Mouse (Mus musculus): ENCODE data around the gene Rce1. TPM values are rescaled to one million over a fixed set of nuclear protein-coding genes. Genes with fewer than 3 reads are reported as not detected.
A peak's percentile ranks its signal among the peaks of the same experiment; 100 is the strongest.
"Not testable (repeated sequence)": the region's sequence is repeated elsewhere in the genome, so short reads cannot be mapped to it uniquely, and the experiment has no call there.

The Rce1 gene
- polyA plus RNA-seq, 1 experiment from 2014 or later, result 61.5 TPM

GRCm38 (mm10) chr19:4608511-4608910 is 16.9 kb downstream of the Rce1 start:
- Histone ChIP-seq H3K4me3 (replicated peaks) (no peak overlapping the region), H3K36me3 (peaks cover 17% of the 10 kb centered on the region), H3K27me3 (replicated peaks) (no peaks in the 10 kb centered on the region), H3K9me3 (no peaks in the 10 kb centered on the region), H3K4me1 (replicated peaks) (peaks cover 28% of the 10 kb centered on the region), H3K9ac (no peak overlapping the region), H3K4me2 (replicated peaks) (no peak overlapping the region), H3K27ac (no peak overlapping the region)
- ATAC-seq, result no peak
- 75% methylated on average over 4 of the region's 4 CpGs for WGBS

- H3K4me1 ChIP-seq (replicated peaks), result peaks cover 20% of the 10 kb centered on the region
- no peak for ATAC-seq
- H3K27ac ChIP-seq, result no peak overlapping the region
- peaks cover 9% of the 10 kb centered on the region for H3K36me3 ChIP-seq
- no peak overlapping the region for H3K9ac ChIP-seq
- 94% methylated on average over 12 of the region's 12 CpGs for WGBS
- H3K4me2 ChIP-seq (replicated peaks), result no peak overlapping the region
- no peaks in the 10 kb centered on the region for H3K27me3 ChIP-seq (replicated peaks)
- H3K9me3 ChIP-seq, result no peaks in the 10 kb centered on the region
- no peak overlapping the region for H3K4me3 ChIP-seq (replicated peaks)
These were observed 18.0 kb downstream of the Rce1 start for GRCm38 (mm10) chr19:4607406-4607805.

DNA sequence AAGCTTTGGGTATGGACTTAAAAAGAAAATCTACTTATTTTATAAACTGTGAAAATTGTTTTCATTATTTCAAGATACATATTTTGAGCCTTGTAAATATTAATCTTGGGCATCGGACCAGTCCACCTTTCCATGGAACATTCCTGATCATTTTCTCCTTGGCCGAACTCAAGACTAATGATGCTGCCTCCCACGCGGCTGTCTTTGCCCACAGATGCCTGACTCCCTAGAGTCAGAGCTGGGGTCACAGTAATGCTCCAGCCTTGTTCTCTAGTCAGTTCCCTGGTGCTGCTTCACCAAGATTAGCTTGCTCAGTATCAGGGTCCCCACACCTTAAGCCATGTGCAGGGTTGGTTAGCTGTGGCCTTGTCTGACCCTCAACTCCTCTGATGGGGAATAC is 19.8 kb downstream of the Rce1 start:
- no peak overlapping the region for H3K27ac ChIP-seq
- WGBS, result 59% methylated on average over 4 of the region's 4 CpGs
- peaks cover 19% of the 10 kb centered on the region for H3K4me1 ChIP-seq (replicated peaks)
- no peak for ATAC-seq
- no peaks in the 10 kb centered on the region for H3K36me3 ChIP-seq
- H3K9ac ChIP-seq, result no peak overlapping the region; the same call in 1 of the 2 replicates
- no peak overlapping the region for H3K4me2 ChIP-seq (replicated peaks)
- H3K4me3 ChIP-seq (replicated peaks), result no peak overlapping the region
- H3K27me3 ChIP-seq (replicated peaks), result no peaks in the 10 kb centered on the region
- H3K9me3 ChIP-seq, result no peaks in the 10 kb centered on the region

DNA sequence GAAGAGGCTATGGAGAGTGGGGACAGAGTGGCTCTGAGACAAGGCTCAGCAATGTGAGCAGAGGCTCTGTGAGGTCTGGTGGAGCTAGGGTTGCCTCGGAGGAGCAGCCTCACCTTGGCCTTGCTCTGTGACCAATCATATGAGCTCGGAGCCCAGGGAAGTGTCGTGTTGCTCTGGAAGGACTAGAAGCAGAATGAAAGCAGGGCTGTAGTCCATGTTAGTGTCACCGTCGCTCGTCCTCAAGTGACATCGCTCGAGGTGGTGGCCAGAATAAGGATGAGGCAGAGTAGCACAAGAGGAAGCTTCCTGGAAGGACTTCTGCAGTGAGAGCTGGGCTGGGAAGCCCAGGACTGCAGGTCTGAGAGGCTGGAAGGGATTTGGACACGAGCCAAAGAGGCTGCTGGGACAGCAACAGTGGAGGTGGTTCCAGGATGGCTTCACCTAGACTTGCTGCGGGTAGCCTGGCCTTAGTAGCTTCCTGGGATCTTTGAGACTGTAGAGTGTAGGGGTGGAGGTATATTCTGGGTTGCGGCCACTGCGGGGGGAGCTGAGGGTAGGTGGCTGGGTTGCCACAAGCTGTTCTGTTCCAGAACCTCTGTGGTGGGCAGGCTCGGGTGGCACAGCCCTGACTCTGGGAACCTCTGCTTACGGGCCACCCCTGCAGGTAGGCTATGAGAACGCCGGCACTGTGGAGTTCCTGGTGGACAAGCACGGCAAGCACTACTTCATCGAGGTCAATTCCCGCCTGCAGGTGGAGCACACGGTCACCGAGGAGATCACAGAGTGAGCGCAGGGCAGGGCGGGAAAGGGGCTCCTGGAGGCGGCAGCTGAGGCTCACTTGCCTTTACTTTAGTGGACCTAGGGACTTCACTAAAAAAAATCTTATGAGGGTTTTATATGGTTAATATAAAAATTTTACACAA is 21.4 kb downstream of the Rce1 start:
- peak; percentile 82 for ATAC-seq
- Histone ChIP-seq H3K27me3 (replicated peaks) (no peaks in the 10 kb centered on the region), H3K9ac (no peak overlapping the region), H3K4me3 (replicated peaks) (no peak overlapping the region), H3K27ac (no peak overlapping the region), H3K4me2 (replicated peaks) (peak overlapping the region; percentile 2; the same call in 1 of the 2 replicates), H3K4me1 (replicated peaks) (peaks cover 19% of the 10 kb centered on the region), H3K9me3 (no peaks in the 10 kb centered on the region), H3K36me3 (no peaks in the 10 kb centered on the region)
- 33% methylated on average over 24 of the region's 24 CpGs for WGBS

DNA sequence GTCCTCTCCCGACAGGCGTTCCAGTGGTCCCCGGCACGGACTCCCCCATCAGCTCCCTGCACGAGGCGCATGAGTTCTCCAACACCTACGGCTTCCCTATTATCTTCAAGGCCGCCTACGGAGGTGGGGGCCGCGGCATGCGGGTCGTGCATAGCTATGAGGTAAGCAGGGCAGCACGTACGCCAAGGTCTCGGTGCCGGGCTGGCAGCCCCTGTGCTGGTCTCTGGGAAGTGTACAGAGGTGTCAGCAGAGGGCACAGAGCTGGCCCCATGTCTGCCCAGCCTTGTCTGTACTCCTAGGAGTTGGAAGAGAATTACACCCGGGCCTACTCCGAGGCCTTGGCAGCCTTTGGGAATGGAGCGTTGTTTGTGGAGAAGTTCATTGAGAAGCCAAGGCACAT is 23.0 kb downstream of the Rce1 start:
- no peak for ATAC-seq
- no peaks in the 10 kb centered on the region for H3K27me3 ChIP-seq (replicated peaks)
- peaks cover 19% of the 10 kb centered on the region for H3K4me1 ChIP-seq (replicated peaks)
- H3K36me3 ChIP-seq, result no peaks in the 10 kb centered on the region
- no peak overlapping the region for H3K4me3 ChIP-seq (replicated peaks)
- H3K9me3 ChIP-seq, result no peaks in the 10 kb centered on the region
- H3K9ac ChIP-seq, result no peak overlapping the region
- no peak overlapping the region for H3K4me2 ChIP-seq (replicated peaks)
- no peak overlapping the region for H3K27ac ChIP-seq
- whole genome bisulfite sequencing, result 90% methylated on average over 20 of the region's 20 CpGs

- H3K4me3 ChIP-seq (replicated peaks), result no peak overlapping the region
- no peaks in the 10 kb centered on the region for H3K27me3 ChIP-seq (replicated peaks)
- WGBS, result 68% methylated on average over 2 of the region's 2 CpGs
- no peak overlapping the region for H3K9ac ChIP-seq
- no peaks in the 10 kb centered on the region for H3K9me3 ChIP-seq
- no peaks in the 10 kb centered on the region for H3K36me3 ChIP-seq
- ATAC-seq, result no peak
- H3K4me1 ChIP-seq (replicated peaks), result no peaks in the 10 kb centered on the region
- H3K27ac ChIP-seq, result no peak overlapping the region
- H3K4me2 ChIP-seq (replicated peaks), result no peak overlapping the region
These were observed 29.4 kb downstream of the Rce1 start for GRCm38 (mm10) chr19:4596071-4596470.

DNA sequence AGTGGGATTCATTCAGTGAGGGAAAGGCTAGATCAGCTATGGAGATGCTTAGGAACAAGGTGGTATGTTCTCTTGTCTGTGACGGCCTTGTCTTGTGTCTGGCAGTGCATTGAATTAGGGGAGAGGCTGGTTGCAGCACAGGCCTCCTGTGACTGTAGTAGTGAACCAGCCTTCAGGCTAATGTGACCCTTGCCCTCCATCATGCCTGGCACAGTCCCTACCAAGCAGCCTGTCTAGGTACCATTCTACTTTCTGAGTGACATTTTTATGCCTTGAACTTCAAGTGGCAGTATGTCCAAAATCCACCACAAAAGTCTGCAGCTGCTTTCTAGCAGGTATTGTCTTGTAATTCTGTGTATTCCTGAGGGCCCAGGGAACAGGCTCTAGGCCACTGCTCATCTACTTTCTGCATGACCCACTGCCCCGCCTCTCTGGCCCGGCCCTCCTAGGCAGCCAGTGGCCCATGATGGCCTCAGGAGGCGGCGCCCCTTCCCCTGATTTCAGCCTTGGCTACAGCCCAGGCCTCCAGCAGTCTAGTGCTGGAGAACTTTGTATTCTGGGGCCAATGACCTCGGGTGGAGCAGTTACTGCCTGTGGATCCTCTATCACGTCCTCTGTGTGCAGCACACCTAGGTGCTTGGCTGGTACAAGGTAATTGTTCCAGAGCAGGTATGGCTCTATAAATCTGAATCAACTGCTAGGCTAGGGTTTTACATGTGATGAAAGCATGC is 31.5 kb downstream of the Rce1 start:
- 44% methylated on average over 7 of the region's 7 CpGs for WGBS
- Histone ChIP-seq H3K27me3 (replicated peaks) (no peaks in the 10 kb centered on the region), H3K4me2 (replicated peaks) (no peak overlapping the region), H3K4me1 (replicated peaks) (no peaks in the 10 kb centered on the region), H3K4me3 (replicated peaks) (no peak overlapping the region), H3K36me3 (no peaks in the 10 kb centered on the region), H3K27ac (no peak overlapping the region), H3K9ac (no peak overlapping the region), H3K9me3 (no peaks in the 10 kb centered on the region)
- peak; percentile 90 for ATAC-seq

- no peak overlapping the region for H3K27ac ChIP-seq
- 79% methylated on average over 3 of the region's 3 CpGs for WGBS
- ATAC-seq, result no peak
These were observed 35.4 kb downstream of the Rce1 start for GRCm38 (mm10) chr19:4590025-4590424.

GRCm38 (mm10) chr19:4589081-4589480 is 36.4 kb downstream of the Rce1 start:
- Histone ChIP-seq H3K4me1 (replicated peaks) (no peaks in the 10 kb centered on the region), H3K9ac (no peak overlapping the region), H3K4me3 (replicated peaks) (no peak overlapping the region), H3K36me3 (no peaks in the 10 kb centered on the region), H3K9me3 (no peaks in the 10 kb centered on the region), H3K4me2 (replicated peaks) (no peak overlapping the region), H3K27me3 (replicated peaks) (no peaks in the 10 kb centered on the region), H3K27ac (no peak overlapping the region)
- 73% methylated on average over 1 of the region's 1 CpGs for whole genome bisulfite sequencing
- ATAC-seq, result no peak

More at GRCm38 (mm10) chr19:4590025-4590424, 35.4 kb downstream of the Rce1 start:
- no peak overlapping the region for H3K9ac ChIP-seq
- H3K9me3 ChIP-seq, result no peaks in the 10 kb centered on the region
- H3K4me3 ChIP-seq (replicated peaks), result no peak overlapping the region
- no peaks in the 10 kb centered on the region for H3K36me3 ChIP-seq
- H3K4me1 ChIP-seq (replicated peaks), result no peaks in the 10 kb centered on the region
- no peaks in the 10 kb centered on the region for H3K27me3 ChIP-seq (replicated peaks)
- no peak overlapping the region for H3K4me2 ChIP-seq (replicated peaks)

- Histone ChIP-seq H3K4me2 (replicated peaks) (no peak overlapping the region), H3K9ac (no peak overlapping the region), H3K4me3 (replicated peaks) (no peak overlapping the region), H3K9me3 (no peaks in the 10 kb centered on the region), H3K36me3 (no peaks in the 10 kb centered on the region), H3K4me1 (replicated peaks) (no peaks in the 10 kb centered on the region), H3K27me3 (replicated peaks) (no peaks in the 10 kb centered on the region), H3K27ac (no peak overlapping the region)
- ATAC-seq, result no peak
- WGBS, result 64% methylated on average over 3 of the region's 3 CpGs
These were observed 37.0 kb downstream of the Rce1 start for GRCm38 (mm10) chr19:4588430-4588829.

- no peak overlapping the region for H3K9ac ChIP-seq
- no peaks in the 10 kb centered on the region for H3K9me3 ChIP-seq
- no peak overlapping the region for H3K4me3 ChIP-seq (replicated peaks)
- H3K36me3 ChIP-seq, result no peaks in the 10 kb centered on the region
- 68% methylated on average over 2 of the region's 2 CpGs for WGBS
- H3K27me3 ChIP-seq (replicated peaks), result no peaks in the 10 kb centered on the region
- H3K4me1 ChIP-seq (replicated peaks), result no peaks in the 10 kb centered on the region
- no peak overlapping the region for H3K27ac ChIP-seq
- no peak overlapping the region for H3K4me2 ChIP-seq (replicated peaks)
- no peak for ATAC-seq
These were observed 38.0 kb downstream of the Rce1 start for GRCm38 (mm10) chr19:4587426-4587825.

- not testable (repeated sequence) for H3K4me2 ChIP-seq (replicated peaks); H3K4me3 ChIP-seq (replicated peaks); H3K9ac ChIP-seq; H3K9me3 ChIP-seq; H3K27ac ChIP-seq; ATAC-seq; H3K36me3 ChIP-seq; H3K27me3 ChIP-seq (replicated peaks); H3K4me1 ChIP-seq (replicated peaks)
These were observed 38.7 kb downstream of the Rce1 start for GRCm38 (mm10) chr19:4586783-4587182.
